Mouse (Mus musculus): Measurements from ENCODE around the gene Kcnj6.

DNA sequence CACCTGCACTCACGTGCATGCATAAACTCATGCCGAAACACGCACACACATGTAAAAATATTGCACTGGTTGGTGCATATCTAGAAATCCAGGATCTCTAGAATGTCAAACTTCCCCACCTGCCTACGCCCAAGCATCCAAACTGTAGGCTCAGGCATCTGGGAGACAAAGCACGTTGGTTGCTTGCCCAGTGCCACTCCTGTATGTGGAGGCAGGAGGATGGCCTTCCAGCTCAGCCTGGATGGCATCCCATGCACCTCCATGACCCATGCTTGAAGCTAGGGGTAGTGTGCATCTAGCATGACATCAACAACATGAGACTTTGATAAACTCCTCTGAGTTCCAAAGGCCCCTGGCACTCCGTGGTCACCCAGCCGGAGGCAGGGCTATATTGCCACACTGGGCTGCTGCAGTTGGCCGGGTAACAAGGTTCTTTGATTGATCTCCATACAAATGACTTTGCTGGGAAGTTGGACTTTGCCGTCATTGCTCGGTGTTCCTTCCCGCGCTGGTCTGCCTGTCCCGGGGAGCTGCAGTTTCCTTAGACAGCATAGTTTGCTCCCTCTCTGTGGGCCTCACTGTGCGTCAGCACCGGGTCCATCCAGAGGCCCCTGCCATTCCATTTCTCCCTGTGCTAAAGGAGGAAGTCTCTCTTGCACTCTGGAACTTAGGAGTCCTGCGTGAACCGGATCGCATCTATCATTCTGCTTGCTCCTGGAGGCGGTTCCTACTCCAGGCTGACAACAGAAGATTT, 144.9 kb downstream of the Kcnj6 start:
- TF ChIP-seq CTCF (IDR thresholded peaks at IDR 0.05; ENCODE audit: borderline replicate concordance, control insufficient read depth, extremely low read depth, insufficient read depth, low read length, poor library complexity): no peak
- no peak for TF ChIP-seq POLR2A (IDR thresholded peaks at IDR 0.05; ENCODE audit: control insufficient read depth, extremely low read depth, insufficient read depth, low read length, poor library complexity)

Measured in thymus, adult 2 months (tissue).